Mouse (Mus musculus) bone marrow, adult 2 months (tissue): ENCODE data around the gene Apoa1.

Experiments
- CTCF ChIP-seq: fragments of 200-500 bp; IDR thresholded peaks from 2 replicates; pipeline ENCODE4 v1.5.1; 2011; ENCODE audit warnings: low read length, control low read depth; ENCODE audit not compliant: control insufficient read depth, insufficient read depth
- POLR2A ChIP-seq: fragments of 200-500 bp; IDR thresholded peaks from 2 replicates; pipeline ENCODE4 v1.6.1; 2011; ENCODE audit warnings: low read depth, mild to moderate bottlenecking, control low read depth, low read length, borderline replicate concordance; ENCODE audit not compliant: control insufficient read depth

DNA sequence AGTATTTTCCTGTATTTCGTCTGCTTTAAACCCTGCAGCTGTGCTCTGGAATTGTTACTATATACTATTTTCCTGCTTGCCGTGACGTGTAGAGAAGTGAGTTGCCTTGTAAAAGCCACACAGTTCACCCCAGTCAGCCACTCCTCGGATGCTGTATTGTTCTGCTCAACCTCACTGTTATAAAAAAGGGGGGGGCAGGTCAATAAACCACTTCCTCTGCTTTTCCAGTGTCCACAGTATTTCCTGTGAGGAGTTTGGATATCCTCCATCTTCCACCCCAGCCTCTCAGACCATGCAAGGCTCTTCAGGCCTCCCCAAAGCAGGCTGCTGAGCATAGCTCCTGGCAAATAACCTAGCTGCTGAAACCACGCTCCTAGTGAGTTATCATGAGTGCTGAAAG lies 43.8 kb upstream of the Apoa1 start:
- no peak for TF ChIP-seq POLR2A
- no peak for TF ChIP-seq CTCF
